Mouse (Mus musculus) hindbrain, embryonic 12.5 days (tissue): ENCODE data around the gene Garem2. TPM values are rescaled to one million over a fixed set of nuclear protein-coding genes. Genes with fewer than 3 reads are reported as not detected.
A peak's percentile ranks its signal among the peaks of the same experiment; 100 is the strongest.

Experiments
- ATAC-seq: fragments of 200-750 bp; cut with Nextera tagmentation; 2 replicates; pipeline ENCODE4 v1.8.0; 2017; ENCODE audit warnings: moderate TSS enrichment; ENCODE audit not compliant: low FRiP score
- H3K27ac ChIP-seq: fragments of 300-500 bp; sonication (generic); 2 replicates; pipeline ENCODE4 v1.5.1; 2016; ENCODE audit warnings: mild to moderate bottlenecking
- H3K27me3 ChIP-seq: fragments of 300-500 bp; sonication (generic); 2 replicates; pipeline ENCODE4 v1.6.1; 2016; ENCODE audit warnings: mild to moderate bottlenecking
- H3K36me3 ChIP-seq: fragments of 300-500 bp; sonication (generic); 2 replicates; pipeline ENCODE4 v1.6.1; 2016; ENCODE audit warnings: mild to moderate bottlenecking
- H3K4me1 ChIP-seq: fragments of 300-500 bp; sonication (generic); 2 replicates; pipeline ENCODE4 v1.6.1; 2016
- H3K4me2 ChIP-seq: fragments of 300-500 bp; sonication (generic); replicated peaks from 2 replicates; pipeline ENCODE4 v1.6.1; 2016; ENCODE audit warnings: mild to moderate bottlenecking
- H3K4me3 ChIP-seq: fragments of 300-500 bp; sonication (generic); 2 replicates; pipeline ENCODE4 v1.5.1; 2016; ENCODE audit warnings: mild to moderate bottlenecking
- H3K9ac ChIP-seq: fragments of 300-500 bp; sonication (generic); 2 replicates; pipeline ENCODE4 v1.6.1; 2016; ENCODE audit warnings: mild to moderate bottlenecking, moderate library complexity
- H3K9me3 ChIP-seq: fragments of 300-500 bp; sonication (generic); replicated peaks from 2 replicates; pipeline ENCODE4 v1.6.1; 2016; ENCODE audit warnings: mild to moderate bottlenecking
- WGBS: fragments of 180-500 bp; shearing (Covaris S2); methylation state at CpG from one replicate; pipeline ENCODE4 v1.1.7; 2016; 5-methylcytosine and 5-hydroxymethylcytosine counted together
- polyA plus RNA-seq: library from polyadenylated mRNA; unstranded; fragments of >200 nt; fragmentation: Nextera tagmentation; extraction: Ambion mirVana; gene quantifications from 2 replicates; pipeline ENCODE4 v1.2.1, GENCODE M21; 2016

Garem2 gene
- polyA plus RNA-seq, 1 experiment from 2014 or later: 30.3 TPM

DNA sequence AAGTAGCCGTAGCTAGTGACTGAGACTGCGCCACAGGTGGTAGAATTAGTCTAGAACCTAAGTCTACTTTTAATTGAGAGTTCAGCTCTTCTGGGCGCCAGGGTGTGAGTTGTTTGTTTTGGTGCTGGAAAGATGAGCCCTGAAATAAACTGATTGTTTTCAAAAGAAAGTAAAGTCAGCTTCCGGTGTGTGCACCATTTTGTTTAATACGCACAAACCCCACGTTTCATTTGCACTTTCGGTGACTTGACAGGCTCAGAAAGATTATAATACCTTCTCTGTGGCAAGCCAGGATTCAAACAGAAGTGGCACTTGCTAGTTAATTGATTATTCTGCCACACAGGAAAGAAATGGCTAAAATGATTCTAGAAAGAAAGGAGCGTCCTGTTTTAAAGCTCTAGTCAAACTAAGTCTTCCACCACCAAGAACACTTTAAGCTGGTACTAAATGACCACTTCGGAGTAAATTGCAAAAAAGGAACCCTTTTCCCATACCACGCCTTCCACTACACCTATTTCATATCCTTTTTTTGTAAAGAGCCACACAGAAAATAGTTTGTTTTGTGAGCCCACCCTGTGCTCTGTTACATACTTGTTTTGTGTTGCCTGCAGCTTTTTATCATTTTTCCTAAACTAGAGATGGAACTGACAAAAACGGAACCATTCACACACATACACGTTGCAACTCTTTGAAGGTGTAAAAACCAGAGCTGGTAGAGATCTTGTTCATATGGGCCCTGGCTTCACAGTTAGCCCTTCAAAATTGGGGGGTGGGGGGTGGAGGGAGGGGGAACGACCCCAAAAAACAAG lies 51.1 kb downstream of the Garem2 start:
- Histone ChIP-seq H3K36me3 (no peaks in the 10 kb centered on the region), H3K4me2 (peak overlapping the region; percentile 77), H3K27ac (peak overlapping the region; percentile 81; the same call in 1 of the 2 replicates), H3K9me3 (no peaks in the 10 kb centered on the region), H3K9ac (peak overlapping the region; percentile 86), H3K4me3 (peak overlapping the region; percentile 74), H3K4me1 (peaks cover 17% of the 10 kb centered on the region), H3K27me3 (no peaks in the 10 kb centered on the region)
- WGBS: 39% methylated on average over 13 of the region's 13 CpGs
- no peak for ATAC-seq

DNA sequence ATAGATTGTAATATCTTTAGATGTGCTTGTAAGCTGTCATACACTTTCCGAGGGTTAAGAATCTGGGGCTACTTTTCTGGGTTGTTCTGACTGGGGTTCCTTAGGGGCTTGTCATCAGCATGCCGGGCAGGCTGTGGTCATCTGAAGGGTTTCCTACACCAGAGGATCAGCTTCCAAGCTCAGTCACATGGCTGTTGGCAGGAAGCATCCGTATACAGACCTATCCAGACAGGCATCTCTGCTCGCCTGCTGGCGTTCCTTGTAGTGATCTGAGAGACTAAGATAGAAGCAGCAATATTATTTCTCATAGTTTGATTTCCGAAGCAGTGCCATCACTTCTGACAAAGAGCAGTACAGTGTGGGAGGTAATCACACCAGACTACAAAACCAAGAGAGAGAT lies 54.6 kb downstream of the Garem2 start:
- WGBS: 90% methylated on average over 6 of the region's 6 CpGs
- Histone ChIP-seq H3K4me2 (no peak overlapping the region), H3K4me1 (peaks cover 10% of the 10 kb centered on the region), H3K36me3 (no peaks in the 10 kb centered on the region), H3K27ac (no peak overlapping the region), H3K4me3 (no peak overlapping the region), H3K9me3 (no peaks in the 10 kb centered on the region), H3K9ac (no peak overlapping the region), H3K27me3 (no peaks in the 10 kb centered on the region)
- ATAC-seq: no peak

- Histone ChIP-seq H3K9me3 (no peaks in the 10 kb centered on the region), H3K27ac (no peak overlapping the region), H3K9ac (no peak overlapping the region), H3K4me2 (no peak overlapping the region), H3K4me1 (0 out of 2 replicates have a peak, but pooled peaks cover 2% of the 10 kb centered on the region), H3K4me3 (no peak overlapping the region), H3K36me3 (no peaks in the 10 kb centered on the region), H3K27me3 (no peaks in the 10 kb centered on the region)
- 88% methylated on average over 1 of the region's 1 CpGs for WGBS
- ATAC-seq: no peak
Observed at GRCm38 (mm10) chr5:30161836-30162235, 56.9 kb downstream of the Garem2 start.

DNA sequence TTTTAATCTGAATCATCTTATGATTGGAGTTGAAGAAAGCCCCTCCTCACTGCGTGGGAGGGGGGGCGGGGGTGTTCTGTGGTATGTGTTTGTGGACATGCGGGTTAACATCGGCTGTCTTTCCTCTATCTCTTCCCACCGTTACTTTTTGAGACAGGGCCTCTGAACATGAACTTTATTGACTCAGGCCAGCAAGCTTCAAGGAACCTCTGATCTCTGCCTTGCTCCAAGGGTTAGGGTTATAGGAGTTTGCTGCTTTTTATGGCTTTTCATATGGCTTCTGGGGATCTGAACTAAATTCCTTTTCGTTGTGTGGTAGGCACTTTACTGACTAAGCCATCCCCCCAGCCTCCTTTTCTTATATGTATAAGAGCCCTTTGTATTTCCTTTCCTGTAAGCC lies 57.4 kb downstream of the Garem2 start:
- H3K27me3 ChIP-seq: no peaks in the 10 kb centered on the region
- no peak overlapping the region for H3K27ac ChIP-seq
- H3K4me1 ChIP-seq: no peaks in the 10 kb centered on the region
- H3K36me3 ChIP-seq: no peaks in the 10 kb centered on the region
- no peak overlapping the region for H3K4me3 ChIP-seq
- H3K4me2 ChIP-seq: no peak overlapping the region
- 90% methylated on average over 6 of the region's 6 CpGs for WGBS
- no peak overlapping the region for H3K9ac ChIP-seq
- H3K9me3 ChIP-seq: no peaks in the 10 kb centered on the region
- ATAC-seq: no peak

DNA sequence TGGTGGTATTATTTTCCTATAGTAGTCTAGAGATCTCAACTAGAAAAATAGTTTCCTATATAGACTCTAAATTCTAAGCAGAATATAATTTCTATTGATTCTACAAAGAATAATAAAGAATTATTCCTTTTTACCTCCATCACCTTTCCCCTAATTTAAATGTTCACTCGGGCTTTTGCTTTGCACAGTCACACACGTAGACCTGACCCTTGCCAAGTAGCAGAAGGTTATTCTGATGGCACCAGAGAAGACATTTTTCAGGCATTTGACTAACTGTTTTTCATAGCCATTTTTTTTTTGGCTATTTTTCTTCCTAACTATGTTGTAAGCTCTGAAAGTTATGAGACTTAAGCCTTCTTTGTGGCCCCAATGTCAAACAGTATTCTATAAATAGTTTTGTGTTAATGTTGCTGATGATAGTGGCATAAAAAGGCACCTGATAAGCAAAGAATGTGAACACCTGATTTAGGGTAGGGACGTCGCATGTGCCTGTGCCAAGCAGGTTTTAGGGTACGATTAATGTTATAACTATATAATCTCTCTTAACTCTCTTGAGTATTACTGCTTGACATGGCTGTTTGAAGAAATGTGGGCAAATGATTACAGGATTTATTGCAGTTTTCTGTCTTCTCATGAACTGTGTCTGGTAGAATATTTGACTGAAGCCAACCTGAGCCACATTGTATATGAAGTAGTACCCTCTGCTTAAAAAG lies 60.4 kb downstream of the Garem2 start:
- H3K27me3 ChIP-seq: no peaks in the 10 kb centered on the region
- WGBS: 93% methylated on average over 5 of the region's 5 CpGs

More for the DNA sequence above, 60.4 kb downstream of the Garem2 start:
- H3K9me3 ChIP-seq: no peaks in the 10 kb centered on the region
- H3K36me3 ChIP-seq: peaks cover 20% of the 10 kb centered on the region
- H3K4me3 ChIP-seq: no peak overlapping the region
- H3K4me2 ChIP-seq: no peak overlapping the region
- no peak overlapping the region for H3K27ac ChIP-seq
- H3K9ac ChIP-seq: no peak overlapping the region
- no peaks in the 10 kb centered on the region for H3K4me1 ChIP-seq
- ATAC-seq: no peak

Other genes starting within 250 kb of the Garem2 start
- not detected in 2 replicates for gene Il6, start 92.0 kb upstream of the Garem2 start, polyA plus RNA-seq
- 146 and 164 TPM in 2 replicates for gene Tyms, start 31.5 kb upstream of the Garem2 start, polyA plus RNA-seq
- 4.7 and 6.8 TPM in 2 replicates for gene 3110082J24Rik, start 925 bp downstream of the Garem2 start, polyA plus RNA-seq
- gene Hadha, start 50.0 kb downstream of the Garem2 start, polyA plus RNA-seq: 106 and 108 TPM in 2 replicates
- gene Hadhb, start 50.1 kb downstream of the Garem2 start, polyA plus RNA-seq: 84.8 and 87.7 TPM in 2 replicates
- not detected in 2 replicates for gene Adgrf3, start 100.6 kb downstream of the Garem2 start, polyA plus RNA-seq
- gene Selenoi, start 127.4 kb downstream of the Garem2 start, polyA plus RNA-seq: 22.8 and 23.3 TPM in 2 replicates
- gene Drc1, start 176.2 kb downstream of the Garem2 start, polyA plus RNA-seq: 2.1 and 3.6 TPM in 2 replicates